Mouse (Mus musculus): ENCODE measurements around the gene Oog3. TPM values are rescaled to one million over a fixed set of nuclear protein-coding genes. Genes with fewer than 3 reads are reported as not detected.

Oog3 gene
- total and polyA plus RNA-seq, 3 experiments = not detected

Other genes starting within 250 kb of the Oog3 start
- gene Pramef25, start 211.6 kb downstream of the Oog3 start, total RNA-seq (2012; rRNA removed) = not detected in 2 replicates
- gene Pramef25, start 211.6 kb downstream of the Oog3 start, polyA plus RNA-seq (2012; ENCODE audit: insufficient read depth in 1 of 2, insufficient read length in 2 of 2, low read depth in 1 of 2, low replicate concordance in 2 of 2, missing spikeins in 1 of 2) = not detected
- not detected in 2 replicates for gene Gm13101, start 195.7 kb downstream of the Oog3 start, total RNA-seq (2012; rRNA removed)
- not detected for gene Gm13101, start 195.7 kb downstream of the Oog3 start, polyA plus RNA-seq (2012; ENCODE audit: insufficient read depth in 1 of 2, insufficient read length in 2 of 2, low read depth in 1 of 2, low replicate concordance in 2 of 2, missing spikeins in 1 of 2)
- gene Pramef17, start 168.3 kb downstream of the Oog3 start, total RNA-seq (2012; rRNA removed) = not detected in 2 replicates
- gene Pramef17, start 168.3 kb downstream of the Oog3 start, polyA plus RNA-seq (2012; ENCODE audit: insufficient read depth in 1 of 2, insufficient read length in 2 of 2, low read depth in 1 of 2, low replicate concordance in 2 of 2, missing spikeins in 1 of 2) = not detected
- gene Pramel4, start 103.5 kb downstream of the Oog3 start, total RNA-seq (2012; rRNA removed) = not detected in 2 replicates
- gene Pramel4, start 103.5 kb downstream of the Oog3 start, polyA plus RNA-seq (2012; ENCODE audit: insufficient read depth in 1 of 2, insufficient read length in 2 of 2, low read depth in 1 of 2, low replicate concordance in 2 of 2, missing spikeins in 1 of 2) = under 1 TPM in 1 of 2 experiments, not detected in 1; 0.07 TPM
- gene Gm13102, start 56.2 kb downstream of the Oog3 start, total RNA-seq (2012; rRNA removed) = not detected in 2 replicates
- gene Gm13102, start 56.2 kb downstream of the Oog3 start, polyA plus RNA-seq (2012; ENCODE audit: insufficient read depth in 1 of 2, insufficient read length in 2 of 2, low read depth in 1 of 2, low replicate concordance in 2 of 2, missing spikeins in 1 of 2) = not detected
- gene Oog2, start 28.1 kb upstream of the Oog3 start, total RNA-seq (2012; rRNA removed) = not detected in 2 replicates
- not detected for gene Oog2, start 28.1 kb upstream of the Oog3 start, polyA plus RNA-seq (2012; ENCODE audit: insufficient read depth in 1 of 2, insufficient read length in 2 of 2, low read depth in 1 of 2, low replicate concordance in 2 of 2, missing spikeins in 1 of 2)
- not detected in 2 replicates for gene C87977, start 50.7 kb upstream of the Oog3 start, total RNA-seq (2012; rRNA removed)
- not detected for gene C87977, start 50.7 kb upstream of the Oog3 start, polyA plus RNA-seq (2012; ENCODE audit: insufficient read depth in 1 of 2, insufficient read length in 2 of 2, low read depth in 1 of 2, low replicate concordance in 2 of 2, missing spikeins in 1 of 2)
- not detected in 2 replicates for gene Pramel5, start 117.8 kb upstream of the Oog3 start, total RNA-seq (2012; rRNA removed)
- under 1 TPM in 1 of 2 experiments, not detected in 1; 0.35 TPM for gene Pramel5, start 117.8 kb upstream of the Oog3 start, polyA plus RNA-seq (2012; ENCODE audit: insufficient read depth in 1 of 2, insufficient read length in 2 of 2, low read depth in 1 of 2, low replicate concordance in 2 of 2, missing spikeins in 1 of 2)
- not detected in 2 replicates for gene Gm13128, start 167.6 kb upstream of the Oog3 start, total RNA-seq (2012; rRNA removed)
- gene Gm13128, start 167.6 kb upstream of the Oog3 start, polyA plus RNA-seq (2012; ENCODE audit: insufficient read depth in 1 of 2, insufficient read length in 2 of 2, low read depth in 1 of 2, low replicate concordance in 2 of 2, missing spikeins in 1 of 2) = not detected
- not detected in 2 replicates for gene Gm13119, start 195.3 kb upstream of the Oog3 start, total RNA-seq (2012; rRNA removed)
- not detected for gene Gm13119, start 195.3 kb upstream of the Oog3 start, polyA plus RNA-seq (2012; ENCODE audit: insufficient read depth in 1 of 2, insufficient read length in 2 of 2, low read depth in 1 of 2, low replicate concordance in 2 of 2, missing spikeins in 1 of 2)
- not detected in 2 replicates for gene Pramef20, start 215.3 kb upstream of the Oog3 start, total RNA-seq (2012; rRNA removed)
- not detected for gene Pramef20, start 215.3 kb upstream of the Oog3 start, polyA plus RNA-seq (2012; ENCODE audit: insufficient read depth in 1 of 2, insufficient read length in 2 of 2, low read depth in 1 of 2, low replicate concordance in 2 of 2, missing spikeins in 1 of 2)
- gene Pramef12, start 245.8 kb upstream of the Oog3 start, total RNA-seq (2012; rRNA removed) = not detected in 2 replicates
- gene Pramef12, start 245.8 kb upstream of the Oog3 start, polyA plus RNA-seq (2012; ENCODE audit: insufficient read depth in 1 of 2, insufficient read length in 2 of 2, low read depth in 1 of 2, low replicate concordance in 2 of 2, missing spikeins in 1 of 2) = not detected